Mouse (Mus musculus) kidney, embryonic 16.5 days (tissue): ENCODE measurements around the gene H2-Q7. TPM values are rescaled to one million over a fixed set of nuclear protein-coding genes. Genes with fewer than 3 reads are reported as not detected.
"Not testable (repeated sequence)": the region's sequence is repeated elsewhere in the genome, so short reads cannot be mapped to it uniquely, and the experiment has no call there.

Source experiments
- ATAC-seq: fragments of 200-750 bp; cut with Nextera tagmentation; 2 replicates; pipeline ENCODE4 v1.8.0; 2017; ENCODE audit warnings: moderate TSS enrichment; ENCODE audit not compliant: low FRiP score, low TSS enrichment
- H3K27ac ChIP-seq: fragments of 300-500 bp; sonication (generic); 2 replicates; pipeline ENCODE4 v1.5.1; 2014; ENCODE audit warnings: low read length
- H3K27me3 ChIP-seq: fragments of 300-500 bp; sonication (generic); 2 replicates; pipeline ENCODE4 v1.6.1; 2014; ENCODE audit warnings: low read length, control low read depth, mixed read lengths; ENCODE audit not compliant: insufficient read depth
- H3K36me3 ChIP-seq: fragments of 300-500 bp; sonication (generic); 2 replicates; pipeline ENCODE4 v1.6.1; 2014; ENCODE audit warnings: low read length, control low read depth, mixed read lengths; ENCODE audit not compliant: insufficient read depth
- H3K4me1 ChIP-seq: fragments of 300-500 bp; sonication (generic); 2 replicates; pipeline ENCODE4 v1.6.1; 2014; ENCODE audit warnings: low read length, control low read depth, mixed read lengths; ENCODE audit not compliant: insufficient read depth
- H3K4me2 ChIP-seq: fragments of 300-500 bp; sonication (generic); replicated peaks from 2 replicates; pipeline ENCODE4 v1.6.1; 2014; ENCODE audit warnings: low read depth, low read length
- H3K4me3 ChIP-seq: fragments of 300-500 bp; sonication (generic); 2 replicates; pipeline ENCODE4 v1.5.1; 2014; ENCODE audit warnings: mild to moderate bottlenecking, low read length
- H3K9ac ChIP-seq: fragments of 300-500 bp; sonication (generic); replicated peaks from 2 replicates; pipeline ENCODE4 v1.6.1; 2014; ENCODE audit warnings: low read length
- H3K9me3 ChIP-seq: fragments of 300-500 bp; sonication (generic); 2 replicates; pipeline ENCODE4 v1.6.1; 2016; ENCODE audit warnings: low read length, control low read depth
- WGBS: fragments of 180-500 bp; shearing (Covaris S2); extraction: QIAGEN DNeasy Blood & Tissue Kit; methylation state at CpG from one replicate; pipeline ENCODE4 v1.1.7; 2014; 5-methylcytosine and 5-hydroxymethylcytosine counted together
- polyA plus RNA-seq: library from polyadenylated mRNA; unstranded; fragments of >200 nt; fragmentation: Nextera tagmentation; extraction: Ambion mirVana; gene quantifications from 2 replicates; pipeline ENCODE4 v1.2.1, GENCODE M21; 2015

The H2-Q7 gene
- polyA plus RNA-seq, 1 experiment from 2014 or later, result 15.2 TPM

- 18% methylated on average over 11 of the region's 11 CpGs for WGBS
- ATAC-seq, H3K4me2 ChIP-seq, H3K36me3 ChIP-seq, H3K9ac ChIP-seq, H3K9me3 ChIP-seq, H3K4me1 ChIP-seq, H3K27ac ChIP-seq, H3K4me3 ChIP-seq, H3K27me3 ChIP-seq: not testable (repeated sequence)
These were observed 18.6 kb upstream of the H2-Q7 start for GRCm38 (mm10) chr17:35420206-35420810.

- not testable (repeated sequence) for H3K27ac ChIP-seq, H3K9ac ChIP-seq, H3K4me2 ChIP-seq, H3K9me3 ChIP-seq, H3K36me3 ChIP-seq, H3K4me1 ChIP-seq, H3K4me3 ChIP-seq, ATAC-seq
- peaks cover 15% of the 10 kb centered on the region for H3K27me3 ChIP-seq
- 90% methylated on average over 4 of the region's 4 CpGs for WGBS
These were observed 17.6 kb upstream of the H2-Q7 start for GRCm38 (mm10) chr17:35421331-35421730.

GRCm38 (mm10) chr17:35422360-35422759 lies 16.6 kb upstream of the H2-Q7 start:
- WGBS, result 90% methylated on average over 5 of the region's 5 CpGs

GRCm38 (mm10) chr17:35423131-35423810 lies 15.7 kb upstream of the H2-Q7 start:
- H3K4me3 ChIP-seq, H3K9me3 ChIP-seq, H3K4me1 ChIP-seq, H3K9ac ChIP-seq, ATAC-seq, H3K27ac ChIP-seq, H3K4me2 ChIP-seq, H3K36me3 ChIP-seq: not testable (repeated sequence)
- H3K27me3 ChIP-seq, result peaks cover 15% of the 10 kb centered on the region
- 61% methylated on average over 3 of the region's 3 CpGs for WGBS

More at GRCm38 (mm10) chr17:35422360-35422759, 16.6 kb upstream of the H2-Q7 start:
- not testable (repeated sequence) for H3K9ac ChIP-seq, H3K4me3 ChIP-seq, H3K4me2 ChIP-seq, H3K9me3 ChIP-seq, H3K27ac ChIP-seq, ATAC-seq, H3K4me1 ChIP-seq, H3K36me3 ChIP-seq
- H3K27me3 ChIP-seq, result peaks cover 15% of the 10 kb centered on the region

GRCm38 (mm10) chr17:35424106-35424505 lies 14.8 kb upstream of the H2-Q7 start:
- H3K36me3 ChIP-seq, H3K9ac ChIP-seq, H3K4me3 ChIP-seq, H3K4me1 ChIP-seq, ATAC-seq, H3K9me3 ChIP-seq, H3K27ac ChIP-seq, H3K4me2 ChIP-seq: not testable (repeated sequence)
- H3K27me3 ChIP-seq, result peaks cover 15% of the 10 kb centered on the region
- 88% methylated on average over 3 of the region's 3 CpGs for WGBS

- H3K27ac ChIP-seq, H3K4me1 ChIP-seq, H3K9me3 ChIP-seq, H3K36me3 ChIP-seq: not testable (repeated sequence)
- H3K27me3 ChIP-seq, result peaks cover 15% of the 10 kb centered on the region
- peak; percentile 84 for ATAC-seq
- peak within 1 kb of the TSS; percentile 49 for H3K9ac ChIP-seq
- under 1% methylated on average over 51 of the region's 66 CpGs for WGBS
- peak within 1 kb of the TSS; percentile 68 for H3K4me2 ChIP-seq
- H3K4me3 ChIP-seq, result peak within 1 kb of the TSS; percentile 43
These were observed 14.1 kb upstream of the H2-Q7 start, which contains the start of gene H2-Q6 for GRCm38 (mm10) chr17:35424624-35425416. TSS of gene H2-Q6 (plus strand) at chr17:35424850.

GRCm38 (mm10) chr17:35425474-35425873 lies 13.5 kb upstream of the H2-Q7 start:
- peak overlapping the region; percentile 68 for H3K4me2 ChIP-seq
- H3K9ac ChIP-seq, H3K36me3 ChIP-seq, H3K27ac ChIP-seq, H3K9me3 ChIP-seq, H3K4me1 ChIP-seq: not testable (repeated sequence)
- 19% methylated on average over 27 of the region's 28 CpGs for WGBS
- peaks cover 15% of the 10 kb centered on the region for H3K27me3 ChIP-seq
- ATAC-seq, result peak; percentile 43
- peak overlapping the region; percentile 43 for H3K4me3 ChIP-seq

- WGBS, result 84% methylated on average over 6 of the region's 6 CpGs
- not testable (repeated sequence) for H3K4me3 ChIP-seq
- H3K27me3 ChIP-seq, result peaks cover 11% of the 10 kb centered on the region
These were observed 10.1 kb upstream of the H2-Q7 start for GRCm38 (mm10) chr17:35428883-35429282.

GRCm38 (mm10) chr17:35430671-35431070 lies 8.3 kb upstream of the H2-Q7 start:
- not testable (repeated sequence) for H3K9ac ChIP-seq, H3K27me3 ChIP-seq, ATAC-seq, H3K36me3 ChIP-seq, H3K27ac ChIP-seq, H3K4me3 ChIP-seq, H3K4me2 ChIP-seq, H3K4me1 ChIP-seq, H3K9me3 ChIP-seq
- WGBS, result 88% methylated on average over 6 of the region's 6 CpGs

More at GRCm38 (mm10) chr17:35428883-35429282, 10.1 kb upstream of the H2-Q7 start:
- H3K4me1 ChIP-seq, H3K27ac ChIP-seq, H3K4me2 ChIP-seq, H3K9ac ChIP-seq, H3K9me3 ChIP-seq, H3K36me3 ChIP-seq, ATAC-seq: not testable (repeated sequence)

GRCm38 (mm10) chr17:35432167-35432566 lies 6.8 kb upstream of the H2-Q7 start:
- H3K27me3 ChIP-seq, H3K4me3 ChIP-seq, ATAC-seq, H3K27ac ChIP-seq, H3K36me3 ChIP-seq, H3K4me2 ChIP-seq, H3K9ac ChIP-seq, H3K9me3 ChIP-seq, H3K4me1 ChIP-seq: not testable (repeated sequence)
- 90% methylated on average over 2 of the region's 3 CpGs for WGBS
